Mouse (Mus musculus) lung, adult 2 months (tissue): ENCODE data around the gene Myzap. TPM values are rescaled to one million over a fixed set of nuclear protein-coding genes. Genes with fewer than 3 reads are reported as not detected.

Experiments
- DNase-seq: peaks from one replicate; pipeline ENCODE4 v3.0.0; 2022
- H3K4me1 ChIP-seq: fragments of 200-500 bp; 2 replicates; pipeline ENCODE4 v1.6.1; 2011; ENCODE audit warnings: low read length; ENCODE audit not compliant: control insufficient read depth, insufficient read depth
- H3K4me3 ChIP-seq: fragments of 200-500 bp; replicated peaks from 2 replicates; pipeline ENCODE3; 2011; ENCODE audit warnings: low read depth, mild to moderate bottlenecking, control low read depth, low read length; ENCODE audit errors: extremely low read depth
- CTCF ChIP-seq: fragments of 200-500 bp; IDR thresholded peaks from 2 replicates; pipeline ENCODE4 v1.5.1; 2011; ENCODE audit warnings: mild to moderate bottlenecking, low read length, control low read depth; ENCODE audit not compliant: insufficient read depth
- POLR2A ChIP-seq: fragments of 200-500 bp; IDR thresholded peaks from 2 replicates; pipeline ENCODE4 v1.6.1; 2011; ENCODE audit warnings: low read depth, mild to moderate bottlenecking, control low read depth, low read length, borderline replicate concordance; ENCODE audit errors: extremely low read depth
- WGBS: fragments of 180-500 bp; shearing (Covaris S2); methylation state at CpG from one replicate; pipeline ENCODE4 v1.1.7; 2018; 5-methylcytosine and 5-hydroxymethylcytosine counted together
- polyA plus RNA-seq: library from polyadenylated mRNA; depleted of rRNA; stranded (reverse); fragments of >200 nt; gene quantifications from 2 replicates; pipeline ENCODE4 v1.2.3, GENCODE M21; 2012; rRNA removed

Gene Myzap
- polyA plus RNA-seq, 1 experiment, result 79.6 TPM

GRCm38 (mm10) chr9:71476601-71477000, 115.6 kb downstream of the Myzap start:
- TF ChIP-seq POLR2A (no peak), CTCF (no peak)
- WGBS, result 97% methylated on average over 3 of the region's 3 CpGs

GRCm38 (mm10) chr9:71475536-71475935, 116.6 kb downstream of the Myzap start:
- no peak overlapping the region for H3K4me3 ChIP-seq
- WGBS, result 96% methylated on average over 4 of the region's 4 CpGs
- no peaks in the 10 kb centered on the region for H3K4me1 ChIP-seq
- DNase-seq, result no peak
- TF ChIP-seq CTCF (no peak), POLR2A (no peak)

More at GRCm38 (mm10) chr9:71476601-71477000, 115.6 kb downstream of the Myzap start:
- H3K4me1 ChIP-seq, result no peaks in the 10 kb centered on the region
- H3K4me3 ChIP-seq, result no peak overlapping the region
- no peak for DNase-seq

- WGBS, result 55% methylated on average over 4 of the region's 4 CpGs
Measured at GRCm38 (mm10) chr9:71467434-71467833, 124.7 kb downstream of the Myzap start.

GRCm38 (mm10) chr9:71466111-71466510, 126.0 kb downstream of the Myzap start:
- no peak for DNase-seq
- 57% methylated on average over 3 of the region's 3 CpGs for WGBS
- no peak for TF ChIP-seq CTCF
- H3K4me1 ChIP-seq, result no peaks in the 10 kb centered on the region
- H3K4me3 ChIP-seq, result no peak overlapping the region

More at GRCm38 (mm10) chr9:71467434-71467833, 124.7 kb downstream of the Myzap start:
- Histone ChIP-seq H3K4me3 (no peak overlapping the region), H3K4me1 (no peaks in the 10 kb centered on the region)
- no peak for TF ChIP-seq CTCF
- no peak for TF ChIP-seq POLR2A
- no peak for DNase-seq

GRCm38 (mm10) chr9:71463072-71463667, 129.0 kb downstream of the Myzap start:
- TF ChIP-seq CTCF (no peak), POLR2A (no peak)
- WGBS, result 43% methylated on average over 13 of the region's 13 CpGs

GRCm38 (mm10) chr9:71456738-71457137, 135.4 kb downstream of the Myzap start:
- no peak for TF ChIP-seq POLR2A
- no peak for TF ChIP-seq CTCF
- 86% methylated on average over 4 of the region's 4 CpGs for WGBS
- no peak overlapping the region for H3K4me3 ChIP-seq
- DNase-seq, result no peak
- no peaks in the 10 kb centered on the region for H3K4me1 ChIP-seq

More at GRCm38 (mm10) chr9:71463072-71463667, 129.0 kb downstream of the Myzap start:
- Histone ChIP-seq H3K4me3 (no peak overlapping the region), H3K4me1 (no peaks in the 10 kb centered on the region)
- DNase-seq, result no peak

Other genes with a start within 250 kb of the Myzap start
- 403 and 957 TPM in 2 replicates for gene Polr2m, start 106.4 kb downstream of the Myzap start, polyA plus RNA-seq
- 19.3 and 32.9 TPM in 2 replicates for gene Cgnl1, start 179.2 kb upstream of the Myzap start, polyA plus RNA-seq